ENCODE assay signal across 20 mouse cellular contexts in the genomic region with DNA sequence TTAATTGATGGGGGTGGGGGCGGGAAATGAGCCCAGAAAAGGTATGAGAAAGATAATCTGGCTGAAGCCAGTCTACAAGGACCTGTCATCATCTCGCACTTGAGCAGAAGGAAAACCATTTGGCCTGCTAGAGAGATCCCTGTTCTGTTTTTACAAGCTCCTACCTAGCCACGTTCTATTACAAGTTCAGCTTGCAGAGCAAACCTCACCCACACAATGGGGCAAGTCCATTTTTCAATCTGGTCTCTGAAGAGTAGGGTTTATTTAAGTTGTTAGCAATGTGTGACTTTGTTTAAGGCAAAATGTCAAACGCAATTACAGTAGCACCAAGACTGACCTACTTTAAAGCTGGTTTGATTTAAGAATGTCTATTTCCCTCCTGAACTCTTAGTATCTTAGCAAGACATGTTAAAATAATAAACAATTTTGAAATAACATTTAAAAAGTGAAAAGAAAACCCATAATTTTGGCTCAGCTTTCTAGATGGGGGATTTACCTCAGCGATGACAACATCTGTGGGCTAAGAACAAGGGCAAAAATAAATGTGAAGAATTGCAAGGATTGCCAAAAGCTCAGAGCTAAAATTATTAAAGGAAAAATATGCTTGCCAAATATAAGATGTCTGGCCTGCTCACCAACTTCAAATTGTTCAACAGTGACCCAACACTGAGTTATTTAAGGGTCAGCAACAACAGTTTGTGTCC. TPM values are rescaled to one million over a fixed set of nuclear protein-coding genes. Genes with fewer than 3 reads are reported as not detected.
DNase-seq lines count a peak whose midpoint lies in the region; ATAC-seq lines count a peak whose summit lies in the region.
"Had no signal": no experiment of that assay in that cellular context is flagged by ENCODE, and none has a peak within 500 bp of the region (broad histone marks: within the 10 kb centered on the region; RNA-seq: fewer than 3 reads in every experiment).

No protein-coding gene starts in this region.

- ATAC-seq in heart, embryonic 12.5 days (ENCODE audit: insufficient number of reproducible peaks, low FRiP score): no peak
- peak; percentile 28; the same call in 1 of the 2 replicates for ATAC-seq in kidney, embryonic 14.5 days (ENCODE audit: low FRiP score, low TSS enrichment)
- ATAC-seq: forebrain, embryonic 13.5 days; midbrain, embryonic 16.5 days had no signal

- no peak overlapping the region for H3K4me2 ChIP-seq in heart, embryonic 12.5 days
- no peak overlapping the region for H3K4me2 ChIP-seq in kidney, embryonic 14.5 days (replicated peaks; ENCODE audit: low read depth, low read length)
- H3K4me2 ChIP-seq: forebrain, embryonic 13.5 days; hindbrain, embryonic 12.5 days; limb, embryonic 12.5 days; liver, embryonic 13.5 days; lung, embryonic 14.5 days had no signal

- no peaks in the 10 kb centered on the region for H3K27me3 ChIP-seq in heart, embryonic 12.5 days (replicated peaks)
- no peaks in the 10 kb centered on the region for H3K27me3 ChIP-seq in kidney, embryonic 14.5 days (ENCODE audit: control insufficient read depth, insufficient read depth, low read length)
- H3K27me3 ChIP-seq: forebrain, embryonic 13.5 days; hindbrain, embryonic 12.5 days; limb, embryonic 12.5 days; liver, embryonic 13.5 days had no signal

- WGBS in heart, embryonic 12.5 days: 41% methylated on average over 5 of the region's 5 CpGs
- WGBS in kidney, embryonic 14.5 days: 43% methylated on average over 5 of the region's 5 CpGs

- H3K9me3 ChIP-seq in heart, embryonic 12.5 days (replicated peaks): no peaks in the 10 kb centered on the region
- no peaks in the 10 kb centered on the region for H3K9me3 ChIP-seq in kidney, embryonic 14.5 days (ENCODE audit: control insufficient read depth, low read length)
- H3K9me3 ChIP-seq: forebrain, embryonic 13.5 days; hindbrain, embryonic 12.5 days; limb, embryonic 12.5 days; liver, embryonic 13.5 days had no signal

- DNase-seq in heart, postnatal 14 days: no peak
- DNase-seq in kidney, postnatal 25 days: no peak
- peak; percentile 74 for DNase-seq in brain, adult 2 months (ENCODE audit: low read depth, low spot score)
- peak; percentile 49 for DNase-seq in fibroblast of lung, adult 2 months (ENCODE audit: low read depth)
- no peak for DNase-seq in cerebellum, adult 8-10 months
- DNase-seq: adrenal gland, adult 2 months; cerebellum, postnatal 10 days; embryo, embryonic 11 days; kidney, adult 9 months; liver, embryonic 13.5 days; lung, embryonic 14.5 days; lung, postnatal 4 days; right cerebral cortex, postnatal 4 days; thymus, postnatal 36 days had no signal

- H3K9ac ChIP-seq in heart, embryonic 12.5 days: no peak overlapping the region
- no peak overlapping the region for H3K9ac ChIP-seq in kidney, embryonic 14.5 days (ENCODE audit: low read depth, low read length)
- H3K9ac ChIP-seq: forebrain, embryonic 13.5 days; hindbrain, embryonic 12.5 days; limb, embryonic 12.5 days; liver, embryonic 13.5 days; lung, embryonic 14.5 days had no signal

- no peak overlapping the region for H3K4me3 ChIP-seq in heart, embryonic 12.5 days
- H3K4me3 ChIP-seq in kidney, embryonic 14.5 days (ENCODE audit: low read length): no peak overlapping the region
- H3K4me3 ChIP-seq: forebrain, embryonic 13.5 days; hindbrain, embryonic 12.5 days; limb, embryonic 12.5 days; liver, embryonic 13.5 days had no signal

- no peaks in the 10 kb centered on the region for H3K36me3 ChIP-seq in heart, embryonic 12.5 days
- no peaks in the 10 kb centered on the region for H3K36me3 ChIP-seq in kidney, embryonic 14.5 days (ENCODE audit: control insufficient read depth, insufficient read depth, low read length)
- H3K36me3 ChIP-seq: hindbrain, embryonic 12.5 days; limb, embryonic 12.5 days; liver, embryonic 13.5 days had no signal

- H3K27ac ChIP-seq in heart, embryonic 12.5 days (ENCODE audit: poor library complexity, severe bottlenecking): 0 out of 2 replicates have a peak overlapping the region, but pooled peaks have one; percentile 47
- no peak overlapping the region for H3K27ac ChIP-seq in kidney, embryonic 14.5 days (ENCODE audit: low read depth, low read length)
- H3K27ac ChIP-seq: forebrain, embryonic 13.5 days; hindbrain, embryonic 12.5 days; limb, embryonic 12.5 days; liver, embryonic 13.5 days had no signal

- H3K4me1 ChIP-seq in heart, embryonic 12.5 days (replicated peaks): 0 out of 2 replicates have a peak, but pooled peaks cover 6% of the 10 kb centered on the region
- H3K4me1 ChIP-seq in kidney, embryonic 14.5 days (ENCODE audit: control insufficient read depth, insufficient read depth, low read length): no peaks in the 10 kb centered on the region
- H3K4me1 ChIP-seq: forebrain, embryonic 13.5 days; hindbrain, embryonic 12.5 days; limb, embryonic 12.5 days; liver, embryonic 13.5 days had no signal

- intact Hi-C loops in heart, postnatal 14 days (cut with DNase I): no loop called here

RNA-seq across cellular contexts. Expression of gene Pitrm1, which starts 54.9 kb away (rescaled TPM):
- 80.2 and 80.3 TPM in 2 replicates for polyA plus RNA-seq in heart, embryonic 12.5 days (2016; fragmentation: Nextera tagmentation; extraction: Ambion mirVana)
- 10 to 100 TPM; 51.1 to 54.4 TPM for total RNA-seq in heart, postnatal 14 days (2021)
- polyA plus RNA-seq in kidney, embryonic 14.5 days (2014; fragmentation: Nextera tagmentation; extraction: Ambion mirVana): 92.8 and 142 TPM in 2 replicates

Comparison
In these comparisons a context has a peak if more than half of its experiments do, and no peak if none do; other contexts are left out.
1. DNase-seq: peak in brain, adult 2 months (single experiment) and fibroblast of lung, adult 2 months (single experiment); none in heart, postnatal 14 days (0 of 2), kidney, postnatal 25 days (0 of 2) and cerebellum, adult 8-10 months (single experiment).